Mouse (Mus musculus) kidney, adult 2 months (tissue): Measurements from ENCODE around the gene Plch2. TPM values are rescaled to one million over a fixed set of nuclear protein-coding genes. Genes with fewer than 3 reads are reported as not detected.
"Not testable (repeated sequence)": the region's sequence is repeated elsewhere in the genome, so short reads cannot be mapped to it uniquely, and the experiment has no call there.

Experiments
- DNase-seq: peaks from one replicate; pipeline ENCODE4 v3.0.0; 2021
- H3K27ac ChIP-seq: fragments of 200-500 bp; 2 replicates; pipeline ENCODE4 v1.5.1; 2012; ENCODE audit warnings: low read depth, low read length, control low read depth, inconsistent platforms; ENCODE audit not compliant: insufficient read depth
- H3K27me3 ChIP-seq: fragments of 200-500 bp; replicated peaks from 2 replicates; pipeline ENCODE4 v1.6.1; 2012; ENCODE audit warnings: mild to moderate bottlenecking, moderate library complexity, low read length, inconsistent platforms; ENCODE audit not compliant: control insufficient read depth, insufficient read depth
- H3K36me3 ChIP-seq: fragments of 200-500 bp; 2 replicates; pipeline ENCODE4 v1.6.1; 2012; ENCODE audit warnings: mild to moderate bottlenecking, moderate library complexity, low read length, inconsistent platforms; ENCODE audit not compliant: control insufficient read depth, insufficient read depth
- H3K4me1 ChIP-seq: fragments of 200-500 bp; 2 replicates; pipeline ENCODE4 v1.6.1; 2011; ENCODE audit warnings: low read length; ENCODE audit not compliant: control insufficient read depth, insufficient read depth
- H3K4me3 ChIP-seq: fragments of 200-500 bp; 2 replicates; pipeline ENCODE4 v1.5.1; 2011; ENCODE audit warnings: mild to moderate bottlenecking, low read depth, low read length, control low read depth; ENCODE audit not compliant: insufficient read depth
- CTCF ChIP-seq: fragments of 200-500 bp; conservative IDR thresholded peaks from 2 replicates; pipeline ENCODE4 v1.5.1; 2011; ENCODE audit warnings: low read depth, mild to moderate bottlenecking, control low read depth, low read length, moderate library complexity, mixed read lengths; ENCODE audit not compliant: insufficient read depth, insufficient read length
- POLR2A ChIP-seq: fragments of 200-500 bp; IDR thresholded peaks from one replicate; pipeline ENCODE4 v1.6.1; 2011; ENCODE audit warnings: low read depth, low read length, control low read depth
- WGBS: fragments of 180-500 bp; shearing (Covaris S2); methylation state at CpG from one replicate; pipeline ENCODE4 v1.1.7; 2018; 5-methylcytosine and 5-hydroxymethylcytosine counted together
- polyA plus RNA-seq: library from polyadenylated mRNA; depleted of rRNA; stranded (reverse); fragments of >200 nt; gene quantifications from 2 replicates; pipeline ENCODE4 v1.2.3, GENCODE M21; 2012

The Plch2 gene
- polyA plus RNA-seq, 1 experiment, result 0.52 TPM

DNA sequence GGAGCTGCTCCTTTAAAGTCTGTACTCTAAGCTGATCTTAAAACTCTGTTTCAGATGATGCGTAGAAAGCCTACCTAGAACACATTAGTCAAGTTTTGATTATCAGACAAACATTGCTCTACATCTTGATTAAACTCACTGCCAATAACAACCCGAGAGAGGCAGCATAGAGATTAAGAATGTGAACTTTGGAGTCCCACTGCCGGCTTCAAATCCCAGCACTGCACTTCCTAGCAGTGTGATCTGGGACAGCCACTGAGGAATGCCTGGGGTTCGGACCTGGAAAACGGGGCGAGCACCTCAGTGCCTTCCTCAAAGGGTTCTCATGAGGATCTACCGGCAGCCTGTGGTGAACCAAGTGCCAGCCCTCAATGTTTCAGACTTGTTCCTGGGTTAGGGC, 27.8 kb upstream of the Plch2 start:
- Histone ChIP-seq H3K4me3 (peak overlapping the region; percentile 23; the same call in 1 of the 2 replicates), H3K27me3 (no peaks in the 10 kb centered on the region), H3K27ac (peak overlapping the region; percentile 4; the same call in 1 of the 2 replicates), H3K4me1 (peaks cover 26% of the 10 kb centered on the region; the same call in 1 of the 2 replicates), H3K36me3 (peaks cover 4% of the 10 kb centered on the region)
- 51% methylated on average over 7 of the region's 7 CpGs for WGBS
- peak; percentile 61 for DNase-seq
- TF ChIP-seq POLR2A, result no peak
- no peak for TF ChIP-seq CTCF

DNA sequence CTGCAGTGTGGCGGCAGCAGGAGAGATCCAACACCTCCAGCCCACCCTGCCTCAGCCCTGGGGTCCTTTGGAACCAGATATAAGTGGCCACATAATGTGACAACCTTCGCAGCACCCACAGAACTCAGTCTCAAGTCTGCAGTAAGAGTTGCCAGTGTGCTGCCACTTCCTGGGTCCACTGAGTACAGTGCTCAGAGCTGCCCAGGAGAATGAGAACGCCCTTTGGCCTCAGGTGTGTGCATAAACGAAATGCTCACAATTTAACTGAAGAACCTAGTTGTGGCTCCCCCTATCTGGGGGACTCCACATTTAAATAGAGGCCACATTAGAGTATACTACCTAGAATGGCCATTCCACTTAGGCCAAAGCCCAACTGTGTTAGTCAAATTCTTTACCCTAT, 27.0 kb upstream of the Plch2 start:
- H3K36me3 ChIP-seq, result peaks cover 4% of the 10 kb centered on the region
- no peaks in the 10 kb centered on the region for H3K27me3 ChIP-seq
- no peak overlapping the region for H3K27ac ChIP-seq
- H3K4me1 ChIP-seq, result peaks cover 26% of the 10 kb centered on the region; the same call in 1 of the 2 replicates
- TF ChIP-seq POLR2A (no peak), CTCF (no peak)
- WGBS, result 62% methylated on average over 4 of the region's 4 CpGs
- H3K4me3 ChIP-seq, result no peak overlapping the region
- peak; percentile 70 for DNase-seq

DNA sequence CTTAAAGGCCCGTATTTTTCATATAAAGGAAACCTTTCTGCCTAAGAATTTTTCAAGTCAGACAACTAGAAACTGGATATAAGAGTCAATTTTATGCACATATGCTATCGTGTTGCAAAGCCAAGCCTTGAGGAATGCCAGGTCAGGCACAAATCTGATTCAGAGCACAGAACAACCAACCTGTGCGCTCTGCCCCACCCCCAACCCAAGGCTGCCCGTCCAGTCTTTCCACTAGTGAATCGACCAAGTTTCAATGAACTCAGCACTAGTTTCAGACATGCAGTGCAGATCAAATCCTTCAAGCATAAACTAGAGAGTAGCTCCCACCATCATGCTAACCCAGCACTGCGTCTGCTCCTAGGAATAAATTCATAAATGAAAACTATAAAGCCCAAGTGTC, 23.1 kb upstream of the Plch2 start:
- TF ChIP-seq POLR2A, result no peak
- no peak for TF ChIP-seq CTCF
- H3K27me3 ChIP-seq, result no peaks in the 10 kb centered on the region
- peaks cover 16% of the 10 kb centered on the region; the same call in 1 of the 2 replicates for H3K4me1 ChIP-seq
- 62% methylated on average over 6 of the region's 6 CpGs for WGBS
- no peak overlapping the region for H3K27ac ChIP-seq
- peaks cover 4% of the 10 kb centered on the region for H3K36me3 ChIP-seq
- no peak overlapping the region for H3K4me3 ChIP-seq
- peak; percentile 45 for DNase-seq

DNA sequence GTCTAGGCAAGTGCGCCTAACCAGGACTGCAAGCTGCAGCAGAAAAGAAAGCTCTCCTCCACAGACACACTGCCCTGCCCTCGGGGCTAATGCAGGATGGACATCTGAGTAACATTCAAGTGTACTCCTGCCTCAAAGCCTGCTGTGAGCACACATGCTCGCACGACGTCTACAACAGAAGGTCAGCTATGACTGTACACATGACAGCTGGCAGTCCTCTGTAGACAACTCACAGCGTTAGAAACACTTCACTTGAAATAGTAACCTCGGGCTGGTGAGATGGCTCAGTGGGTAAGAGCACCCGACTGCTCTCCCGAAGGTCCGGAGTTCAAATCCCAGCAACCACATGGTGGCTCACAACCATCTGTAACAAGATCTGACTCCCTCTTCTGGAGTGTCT, 22.2 kb upstream of the Plch2 start:
- 69% methylated on average over 10 of the region's 10 CpGs for WGBS
- not testable (repeated sequence) for H3K4me3 ChIP-seq, H3K27ac ChIP-seq, DNase-seq, H3K27me3 ChIP-seq, H3K36me3 ChIP-seq
- H3K4me1 ChIP-seq, result peaks cover 12% of the 10 kb centered on the region; the same call in 1 of the 2 replicates

DNA sequence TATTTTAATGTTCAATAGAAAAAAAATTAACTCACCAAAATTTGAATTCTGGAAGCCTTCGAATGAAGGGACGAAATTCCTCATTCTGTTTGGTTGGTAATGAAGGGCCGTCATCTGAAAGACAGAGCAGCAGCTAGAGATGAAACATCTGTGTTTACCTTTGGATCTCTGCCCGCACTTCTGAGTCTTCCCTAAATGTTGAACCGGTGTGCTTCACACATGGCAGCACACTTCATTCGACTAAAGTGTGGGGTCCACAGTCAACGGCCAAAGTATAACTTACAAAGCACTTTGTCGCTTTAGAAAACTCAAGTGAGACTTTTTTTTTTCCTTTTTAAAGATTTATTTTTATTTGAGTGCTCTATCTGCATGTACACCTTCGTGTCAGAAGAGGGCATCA, 20.1 kb upstream of the Plch2 start:
- no peaks in the 10 kb centered on the region for H3K27me3 ChIP-seq
- no peak for TF ChIP-seq CTCF
- no peak for TF ChIP-seq POLR2A
- WGBS, result 47% methylated on average over 9 of the region's 9 CpGs
- DNase-seq, result peak; percentile 53
- H3K27ac ChIP-seq, result no peak overlapping the region
- H3K4me3 ChIP-seq, result no peak overlapping the region
- H3K4me1 ChIP-seq, result peaks cover 4% of the 10 kb centered on the region; the same call in 1 of the 2 replicates
- H3K36me3 ChIP-seq, result peaks cover 7% of the 10 kb centered on the region

DNA sequence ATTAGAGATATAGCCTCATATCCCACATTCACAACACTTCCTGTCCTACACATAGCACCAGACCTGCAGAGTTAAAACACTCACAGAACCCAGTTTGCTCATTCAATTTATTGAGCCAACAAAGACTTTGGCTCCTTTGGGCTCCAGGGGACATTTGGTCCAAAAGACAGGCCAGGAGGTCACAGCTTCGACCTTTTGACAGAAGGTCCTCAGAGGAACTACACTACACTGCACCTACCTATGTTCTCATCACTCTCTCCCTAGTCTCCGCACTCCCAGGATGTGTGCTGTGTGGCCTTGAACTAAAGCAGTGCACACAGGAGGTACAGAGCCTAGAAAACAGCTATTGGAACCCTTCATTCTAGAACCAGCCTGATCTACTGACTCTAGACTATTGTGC, 19.2 kb upstream of the Plch2 start:
- H3K36me3 ChIP-seq, result peaks cover 7% of the 10 kb centered on the region
- 69% methylated on average over 2 of the region's 2 CpGs for WGBS

DNA sequence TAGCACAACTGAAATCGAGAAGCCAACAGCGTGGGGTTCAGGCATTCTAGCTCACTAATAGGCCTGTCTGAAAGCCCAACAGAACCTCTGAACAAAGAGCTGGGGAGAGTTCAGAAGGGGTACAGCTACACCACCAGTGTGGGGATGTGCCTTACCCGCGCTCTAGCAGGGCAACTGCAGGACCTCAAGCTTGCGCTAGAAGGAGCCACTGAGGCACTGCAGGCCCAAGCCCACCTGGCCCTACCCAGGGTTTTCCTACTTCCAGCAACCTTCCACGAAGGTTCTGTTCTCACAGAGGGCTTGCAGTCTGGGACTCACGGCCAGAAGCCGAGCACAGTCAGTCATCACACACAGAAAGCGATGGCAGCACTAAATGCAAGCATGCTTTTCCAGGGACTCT, 18.6 kb upstream of the Plch2 start:
- no peak for TF ChIP-seq CTCF
- no peak for TF ChIP-seq POLR2A
- WGBS, result 90% methylated on average over 9 of the region's 9 CpGs
- no peak overlapping the region for H3K27ac ChIP-seq

More for the DNA sequence above, 19.2 kb upstream of the Plch2 start:
- TF ChIP-seq POLR2A (no peak), CTCF (no peak)
- H3K27me3 ChIP-seq, result no peaks in the 10 kb centered on the region
- H3K4me1 ChIP-seq, result peaks cover 11% of the 10 kb centered on the region
- no peak overlapping the region for H3K27ac ChIP-seq
- peak; percentile 65 for DNase-seq
- H3K4me3 ChIP-seq, result no peak overlapping the region

DNA sequence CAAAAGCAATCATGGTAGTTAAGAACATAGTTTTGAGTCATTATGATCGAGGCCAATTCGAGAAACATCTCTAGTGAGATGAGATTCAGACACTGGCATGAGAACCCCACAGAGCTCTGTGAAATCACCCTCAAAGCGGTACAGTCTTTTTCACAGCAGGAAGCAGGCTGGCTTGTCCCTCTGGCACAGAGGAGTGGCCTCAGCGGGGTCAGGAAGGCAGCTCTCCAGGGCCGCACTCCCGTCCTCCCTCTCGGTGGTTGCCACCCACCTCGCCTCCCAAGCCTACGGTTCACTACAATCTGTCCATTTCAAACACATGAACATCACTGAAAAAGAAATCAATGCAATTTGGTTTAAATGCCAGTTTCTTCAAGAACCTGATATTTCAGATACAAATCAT, 17.8 kb upstream of the Plch2 start:
- no peak for TF ChIP-seq POLR2A
- no peak for TF ChIP-seq CTCF
- H3K4me1 ChIP-seq, result peaks cover 19% of the 10 kb centered on the region
- no peak overlapping the region for H3K4me3 ChIP-seq
- DNase-seq, result no peak
- no peak overlapping the region for H3K27ac ChIP-seq
- peaks cover 3% of the 10 kb centered on the region; the same call in 1 of the 2 replicates for H3K36me3 ChIP-seq
- no peaks in the 10 kb centered on the region for H3K27me3 ChIP-seq
- 59% methylated on average over 9 of the region's 9 CpGs for WGBS

More for the DNA sequence above, 18.6 kb upstream of the Plch2 start:
- peaks cover 15% of the 10 kb centered on the region for H3K4me1 ChIP-seq
- no peaks in the 10 kb centered on the region for H3K27me3 ChIP-seq
- H3K36me3 ChIP-seq, result peaks cover 3% of the 10 kb centered on the region; the same call in 1 of the 2 replicates
- no peak overlapping the region for H3K4me3 ChIP-seq
- DNase-seq, result no peak
